Mouse (Mus musculus): ENCODE measurements around the gene Exoc6b. TPM values are rescaled to one million over a fixed set of nuclear protein-coding genes. Genes with fewer than 3 reads are reported as not detected.

Gene Exoc6b
- total and polyA plus RNA-seq, 2 experiments = 2.3 to 6.1 TPM

DNA sequence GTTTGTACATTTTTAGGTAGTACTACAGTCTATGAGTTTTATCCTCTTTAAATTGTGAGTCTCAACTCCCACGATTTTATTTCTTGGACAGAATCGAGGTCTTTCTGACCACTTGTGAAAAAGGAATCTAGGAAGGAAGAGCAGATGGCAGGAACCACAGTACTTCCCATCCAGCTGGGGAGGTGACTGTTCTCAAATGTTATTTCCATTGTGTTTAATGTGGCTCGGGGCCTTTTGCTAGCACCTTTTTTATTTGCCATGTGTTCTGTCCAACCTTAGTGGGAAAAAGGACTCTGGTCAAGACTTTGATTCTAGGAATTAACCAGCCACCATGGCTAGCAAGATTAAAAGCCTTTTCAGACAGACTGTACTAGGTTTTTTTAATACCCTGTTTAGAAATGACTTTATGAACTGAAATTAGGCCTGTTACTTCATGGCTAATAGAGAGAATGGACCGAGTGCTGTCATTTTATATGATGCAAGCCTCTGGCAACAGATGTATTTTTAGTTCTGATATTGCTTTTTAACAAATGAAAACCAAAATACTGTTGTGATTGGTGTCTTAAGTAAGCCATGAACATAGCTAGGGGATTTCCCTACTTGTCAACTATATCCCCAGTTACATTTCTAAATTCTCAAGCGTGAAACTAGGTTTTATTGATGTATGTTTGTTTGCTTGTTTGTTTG lies 104.4 kb downstream of the Exoc6b start:
- H3K9ac ChIP-seq (ENCODE audit: low read depth, low read length) = no peak overlapping the region
- DNase-seq (ENCODE audit: extremely low read depth, low read depth, low spot score) = no peak
- WGBS = 81% methylated on average over 5 of the region's 5 CpGs
- H3K79me2 ChIP-seq (ENCODE audit: control insufficient read depth, insufficient read depth, low read length) = no peaks in the 10 kb centered on the region
- H3K36me3 ChIP-seq (ENCODE audit: control insufficient read depth, insufficient read depth, low read length) = no peaks in the 10 kb centered on the region
- TF ChIP-seq POLR2A (IDR thresholded peaks at IDR 0.05; ENCODE audit: extremely low read depth, insufficient read depth, low read length) (no peak), CTCF (IDR thresholded peaks at IDR 0.05; ENCODE audit: low read depth, low read length) (no peak)
- no peak overlapping the region for H3K27ac ChIP-seq (replicated peaks; ENCODE audit: insufficient read depth, low read depth, low read length)
- no peak overlapping the region for H3K4me3 ChIP-seq (ENCODE audit: insufficient read depth, low read depth, low read length)
- H3K27me3 ChIP-seq (ENCODE audit: control insufficient read depth, insufficient read depth, low read length) = no peaks in the 10 kb centered on the region
- no peaks in the 10 kb centered on the region for H3K4me1 ChIP-seq (ENCODE audit: control insufficient read depth, insufficient read depth, low read length)

DNA sequence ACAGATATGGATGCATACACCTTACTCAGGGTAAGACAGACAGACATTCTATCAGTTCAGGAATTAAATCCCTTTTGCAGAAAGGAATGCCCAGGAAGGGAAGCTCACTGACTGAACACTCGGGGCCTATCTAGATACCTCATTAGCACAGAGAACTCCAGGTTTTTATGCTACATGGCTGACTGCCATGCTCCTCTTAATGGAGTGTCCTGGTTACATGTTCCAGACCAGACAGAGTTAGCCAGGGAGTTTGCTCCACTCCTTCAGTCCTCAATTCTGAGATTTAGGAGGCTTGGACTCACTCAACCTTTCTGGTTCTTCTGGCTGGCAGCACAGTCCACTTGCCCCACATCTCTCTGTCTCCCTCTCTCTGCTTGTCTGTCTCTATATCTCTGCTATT lies 106.3 kb downstream of the Exoc6b start:
- no peaks in the 10 kb centered on the region for H3K36me3 ChIP-seq (ENCODE audit: control insufficient read depth, insufficient read depth, low read length)
- H3K27ac ChIP-seq (replicated peaks; ENCODE audit: insufficient read depth, low read depth, low read length) = no peak overlapping the region
- no peak overlapping the region for H3K4me3 ChIP-seq (ENCODE audit: insufficient read depth, low read depth, low read length)
- no peak for DNase-seq (ENCODE audit: extremely low read depth, low read depth, low spot score)
- TF ChIP-seq CTCF (IDR thresholded peaks at IDR 0.05; ENCODE audit: low read depth, low read length) = no peak
- TF ChIP-seq POLR2A (IDR thresholded peaks at IDR 0.05; ENCODE audit: extremely low read depth, insufficient read depth, low read length) = no peak
- no peaks in the 10 kb centered on the region for H3K79me2 ChIP-seq (ENCODE audit: control insufficient read depth, insufficient read depth, low read length)
- H3K9ac ChIP-seq (ENCODE audit: low read depth, low read length) = no peak overlapping the region
- H3K4me1 ChIP-seq (ENCODE audit: control insufficient read depth, insufficient read depth, low read length) = no peaks in the 10 kb centered on the region
- WGBS = 94% methylated on average over 1 of the region's 1 CpGs
- no peaks in the 10 kb centered on the region for H3K27me3 ChIP-seq (ENCODE audit: control insufficient read depth, insufficient read depth, low read length)

DNA sequence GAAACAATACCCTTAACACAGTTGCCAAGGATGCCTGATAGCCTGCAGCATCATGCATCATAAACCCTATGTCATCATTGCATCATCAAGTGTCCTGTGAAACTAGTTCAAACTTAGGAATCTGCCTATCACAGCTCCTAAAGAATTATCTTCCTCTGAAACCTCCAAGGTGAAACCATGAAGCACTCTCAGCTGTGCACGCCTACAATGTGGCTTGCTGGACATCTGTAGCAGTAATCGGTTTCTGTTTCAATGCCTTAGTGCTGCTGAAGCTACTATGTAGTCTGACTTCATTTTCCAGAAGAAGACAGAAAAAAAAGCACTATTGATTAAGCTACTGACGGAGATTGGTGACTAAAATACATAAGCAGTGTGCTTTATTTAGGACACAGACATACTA lies 107.5 kb downstream of the Exoc6b start:
- TF ChIP-seq POLR2A (IDR thresholded peaks at IDR 0.05; ENCODE audit: extremely low read depth, insufficient read depth, low read length) = no peak
- TF ChIP-seq CTCF (IDR thresholded peaks at IDR 0.05; ENCODE audit: low read depth, low read length) = no peak

DNA sequence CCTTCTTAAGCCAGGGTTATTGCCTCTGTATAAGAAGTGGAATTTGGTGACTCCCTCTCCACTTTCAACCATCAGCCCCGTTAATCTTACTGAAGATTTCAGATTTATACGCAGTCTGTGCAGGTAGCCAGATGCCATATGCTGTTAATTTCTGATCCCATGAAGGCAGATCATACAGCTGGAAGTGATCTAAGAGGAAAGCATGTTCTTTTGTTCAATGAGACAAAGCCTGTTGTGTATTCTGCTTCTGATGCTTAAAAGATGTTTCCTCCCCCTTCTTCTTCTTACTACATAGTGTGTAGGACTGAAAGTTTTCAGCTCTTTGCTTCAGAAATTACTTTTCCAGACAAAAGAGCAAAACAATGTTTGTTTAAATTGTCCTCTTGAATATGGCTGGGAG lies 109.8 kb downstream of the Exoc6b start:
- no peaks in the 10 kb centered on the region for H3K4me1 ChIP-seq (ENCODE audit: control insufficient read depth, insufficient read depth, low read length)
- no peak overlapping the region for H3K4me3 ChIP-seq (ENCODE audit: insufficient read depth, low read depth, low read length)
- H3K27me3 ChIP-seq (ENCODE audit: control insufficient read depth, insufficient read depth, low read length) = no peaks in the 10 kb centered on the region
- no peak overlapping the region for H3K9ac ChIP-seq (ENCODE audit: low read depth, low read length)
- no peaks in the 10 kb centered on the region for H3K79me2 ChIP-seq (ENCODE audit: control insufficient read depth, insufficient read depth, low read length)
- TF ChIP-seq POLR2A (IDR thresholded peaks at IDR 0.05; ENCODE audit: extremely low read depth, insufficient read depth, low read length) (no peak), CTCF (IDR thresholded peaks at IDR 0.05; ENCODE audit: low read depth, low read length) (no peak)
- WGBS = 96% methylated on average over 2 of the region's 2 CpGs
- no peaks in the 10 kb centered on the region for H3K36me3 ChIP-seq (ENCODE audit: control insufficient read depth, insufficient read depth, low read length)
- DNase-seq (ENCODE audit: extremely low read depth, low read depth, low spot score) = no peak
- no peak overlapping the region for H3K27ac ChIP-seq (replicated peaks; ENCODE audit: insufficient read depth, low read depth, low read length)

More for the DNA sequence above, 107.5 kb downstream of the Exoc6b start:
- no peak for DNase-seq (ENCODE audit: extremely low read depth, low read depth, low spot score)
- no peaks in the 10 kb centered on the region for H3K27me3 ChIP-seq (ENCODE audit: control insufficient read depth, insufficient read depth, low read length)
- H3K79me2 ChIP-seq (ENCODE audit: control insufficient read depth, insufficient read depth, low read length) = no peaks in the 10 kb centered on the region
- 94% methylated on average over 3 of the region's 3 CpGs for WGBS
- no peak overlapping the region for H3K9ac ChIP-seq (ENCODE audit: low read depth, low read length)
- no peaks in the 10 kb centered on the region for H3K36me3 ChIP-seq (ENCODE audit: control insufficient read depth, insufficient read depth, low read length)
- H3K4me3 ChIP-seq (ENCODE audit: insufficient read depth, low read depth, low read length) = no peak overlapping the region
- no peak overlapping the region for H3K27ac ChIP-seq (replicated peaks; ENCODE audit: insufficient read depth, low read depth, low read length)
- no peaks in the 10 kb centered on the region for H3K4me1 ChIP-seq (ENCODE audit: control insufficient read depth, insufficient read depth, low read length)

DNA sequence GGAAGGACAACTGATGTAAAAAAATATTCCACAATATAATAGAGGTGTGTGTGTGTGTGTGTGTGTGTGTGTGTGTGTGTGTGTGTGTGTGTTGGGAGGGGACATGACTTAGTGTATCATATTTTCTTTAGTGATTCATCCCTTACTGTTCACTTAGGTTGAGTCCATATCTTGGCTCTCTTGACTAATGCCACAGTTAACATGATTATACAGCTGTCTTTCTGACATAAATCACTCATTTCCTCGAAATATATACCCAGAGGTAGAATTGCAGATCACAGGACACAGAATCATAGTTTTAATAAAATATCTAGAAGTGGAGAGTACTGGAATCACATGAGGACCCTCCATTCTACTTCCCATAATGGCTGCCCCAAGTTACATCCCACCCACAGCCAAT lies 117.7 kb downstream of the Exoc6b start:
- no peaks in the 10 kb centered on the region for H3K4me1 ChIP-seq (ENCODE audit: control insufficient read depth, insufficient read depth, low read length)
- H3K27me3 ChIP-seq (ENCODE audit: control insufficient read depth, insufficient read depth, low read length) = no peaks in the 10 kb centered on the region

DNA sequence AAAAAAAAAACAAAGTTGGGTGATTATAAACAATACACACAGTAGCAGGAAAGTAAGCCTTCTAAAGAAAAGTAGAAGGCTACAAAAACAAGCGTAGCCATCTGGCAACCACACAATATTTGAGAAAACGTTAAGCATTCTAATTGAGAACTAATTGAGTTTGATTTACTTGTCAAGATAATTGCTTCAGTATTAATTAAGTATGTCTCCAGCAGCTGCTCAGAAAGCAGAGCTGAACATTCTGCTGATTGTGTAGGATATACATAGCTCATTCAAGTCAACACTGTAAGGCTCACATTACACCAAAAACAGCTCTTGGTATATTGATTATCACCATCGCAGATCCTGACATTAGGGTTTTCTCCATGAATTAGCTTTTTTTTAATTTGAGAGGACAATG lies 122.7 kb downstream of the Exoc6b start:
- no peaks in the 10 kb centered on the region for H3K79me2 ChIP-seq (ENCODE audit: control insufficient read depth, insufficient read depth, low read length)
- no peaks in the 10 kb centered on the region for H3K27me3 ChIP-seq (ENCODE audit: control insufficient read depth, insufficient read depth, low read length)
- H3K9ac ChIP-seq (ENCODE audit: low read depth, low read length) = no peak overlapping the region
- H3K36me3 ChIP-seq (ENCODE audit: control insufficient read depth, insufficient read depth, low read length) = no peaks in the 10 kb centered on the region
- 87% methylated on average over 3 of the region's 3 CpGs for WGBS
- TF ChIP-seq CTCF (IDR thresholded peaks at IDR 0.05; ENCODE audit: low read depth, low read length) = no peak
- TF ChIP-seq POLR2A (IDR thresholded peaks at IDR 0.05; ENCODE audit: extremely low read depth, insufficient read depth, low read length) = no peak
- no peak overlapping the region for H3K4me3 ChIP-seq (ENCODE audit: insufficient read depth, low read depth, low read length)
- H3K27ac ChIP-seq (replicated peaks; ENCODE audit: insufficient read depth, low read depth, low read length) = no peak overlapping the region
- DNase-seq (ENCODE audit: extremely low read depth, low read depth, low spot score) = no peak
- no peaks in the 10 kb centered on the region; the same call in 1 of the 2 replicates for H3K4me1 ChIP-seq (ENCODE audit: control insufficient read depth, insufficient read depth, low read length)

More for the DNA sequence above, 117.7 kb downstream of the Exoc6b start:
- H3K36me3 ChIP-seq (ENCODE audit: control insufficient read depth, insufficient read depth, low read length) = no peaks in the 10 kb centered on the region
- H3K4me3 ChIP-seq (ENCODE audit: insufficient read depth, low read depth, low read length) = no peak overlapping the region
- DNase-seq (ENCODE audit: extremely low read depth, low read depth, low spot score) = no peak
- WGBS = 95% methylated on average over 1 of the region's 1 CpGs
- no peak for TF ChIP-seq CTCF (IDR thresholded peaks at IDR 0.05; ENCODE audit: low read depth, low read length)
- no peak for TF ChIP-seq POLR2A (IDR thresholded peaks at IDR 0.05; ENCODE audit: extremely low read depth, insufficient read depth, low read length)
- no peaks in the 10 kb centered on the region for H3K79me2 ChIP-seq (ENCODE audit: control insufficient read depth, insufficient read depth, low read length)
- H3K9ac ChIP-seq (ENCODE audit: low read depth, low read length) = no peak overlapping the region
- H3K27ac ChIP-seq (replicated peaks; ENCODE audit: insufficient read depth, low read depth, low read length) = no peak overlapping the region
